Mouse (Mus musculus) embryonic fibroblast, embryonic 13.5 days (primary cell): Measurements from ENCODE around the gene Psmd12. TPM values are rescaled to one million over a fixed set of nuclear protein-coding genes. Genes with fewer than 3 reads are reported as not detected.

ENCODE experiments used
- H3K27ac ChIP-seq: 2 replicates; pipeline ENCODE4 v1.5.1; 2012; ENCODE audit warnings: low read length, control low read depth, inconsistent platforms; ENCODE audit not compliant: insufficient read depth
- H3K4me1 ChIP-seq: 2 replicates; pipeline ENCODE4 v1.6.1; 2011; ENCODE audit warnings: low read length; ENCODE audit not compliant: control insufficient read depth, insufficient read depth
- H3K4me3 ChIP-seq: 2 replicates; pipeline ENCODE4 v1.5.1; 2011; ENCODE audit warnings: mild to moderate bottlenecking, control low read depth, low read length; ENCODE audit not compliant: insufficient read depth
- CTCF ChIP-seq: IDR thresholded peaks from 2 replicates; pipeline ENCODE4 v1.5.1; 2011; ENCODE audit warnings: mild to moderate bottlenecking, control low read depth, low read length, moderate library complexity, borderline replicate concordance; ENCODE audit not compliant: insufficient read depth
- POLR2A ChIP-seq: IDR thresholded peaks from 2 replicates; pipeline ENCODE4 v1.6.1; 2011; ENCODE audit warnings: low read depth, mild to moderate bottlenecking, control low read depth, low read length, moderate library complexity
- polyA plus RNA-seq: library from polyadenylated mRNA; stranded (reverse); fragments of >200 nt; gene quantifications from 2 replicates; pipeline ENCODE4 v1.2.4, GENCODE M21; 2011; ENCODE audit warnings: low read depth; ENCODE audit not compliant: missing spikeins, insufficient read length

Psmd12 gene
- polyA plus RNA-seq, 1 experiment = 95.9 TPM

DNA sequence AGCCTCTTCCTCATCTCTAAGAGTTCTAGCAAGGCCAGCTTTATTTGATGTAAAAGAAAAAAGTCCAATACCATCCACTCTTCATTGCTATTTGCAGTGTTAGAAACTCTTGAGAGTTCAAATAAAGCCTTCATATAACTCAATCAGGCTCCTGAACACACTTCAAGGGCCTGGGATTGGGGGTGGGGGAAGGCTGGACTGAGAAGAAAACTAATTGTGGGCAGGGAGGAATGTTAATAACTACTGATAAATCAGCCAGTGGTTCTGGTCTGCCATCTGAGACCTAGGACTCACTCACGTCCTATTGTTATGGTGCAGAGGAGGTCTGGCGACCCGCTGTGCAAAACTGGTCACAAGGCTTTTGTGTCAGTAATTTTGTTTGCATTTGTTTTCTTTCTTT is 48.3 kb downstream of the Psmd12 start:
- Histone ChIP-seq H3K27ac (no peak overlapping the region), H3K4me1 (no peaks in the 10 kb centered on the region), H3K4me3 (no peak overlapping the region)
- no peak for TF ChIP-seq CTCF
- TF ChIP-seq POLR2A = no peak

DNA sequence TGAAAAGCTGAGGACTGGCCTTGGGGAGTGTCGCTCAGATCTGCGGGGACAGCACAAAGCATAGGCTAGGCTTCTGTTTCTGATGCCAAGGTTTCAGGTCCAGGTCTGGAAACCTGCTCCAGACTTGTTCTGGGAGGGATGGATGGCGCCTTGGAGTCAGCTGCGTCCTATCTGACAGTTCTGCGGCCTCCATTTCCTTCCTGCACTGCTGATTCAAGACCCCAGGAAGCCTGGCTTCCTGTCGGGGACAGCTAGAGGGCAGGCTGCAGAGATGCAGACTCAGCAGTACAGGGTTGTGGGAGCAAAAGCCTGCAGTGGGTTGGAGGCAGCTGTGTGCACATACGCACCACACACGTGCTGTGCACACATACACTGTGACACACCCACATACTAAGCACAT is 50.0 kb downstream of the Psmd12 start:
- no peak overlapping the region for H3K4me3 ChIP-seq
- no peak overlapping the region for H3K27ac ChIP-seq

GRCm38 (mm10) chr11:107531445-107531844 is 52.2 kb downstream of the Psmd12 start:
- no peak overlapping the region for H3K4me3 ChIP-seq
- no peak for TF ChIP-seq CTCF
- no peak for TF ChIP-seq POLR2A
- no peaks in the 10 kb centered on the region for H3K4me1 ChIP-seq
- H3K27ac ChIP-seq = no peak overlapping the region

More for the DNA sequence above, 50.0 kb downstream of the Psmd12 start:
- H3K4me1 ChIP-seq = no peaks in the 10 kb centered on the region
- TF ChIP-seq CTCF (no peak), POLR2A (no peak)

DNA sequence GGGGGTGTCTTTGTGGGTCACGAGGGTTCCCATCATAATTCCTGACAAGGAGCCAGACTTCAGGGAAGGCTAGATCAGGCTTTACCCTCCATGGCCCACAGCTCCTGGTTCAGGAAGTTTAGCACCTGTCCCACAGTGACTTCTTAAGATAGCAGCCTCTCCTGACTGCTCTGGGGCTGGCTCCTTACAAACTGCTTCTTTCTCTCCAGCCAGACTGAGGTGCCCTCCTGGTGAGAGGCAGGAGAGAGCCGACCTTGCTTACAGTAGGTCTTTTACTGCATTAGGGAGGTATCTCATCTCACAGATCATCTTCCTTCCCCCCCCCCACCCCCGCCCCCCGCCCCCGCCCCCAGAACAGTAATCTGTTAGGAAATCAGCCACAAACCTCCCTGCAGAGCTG is 53.0 kb downstream of the Psmd12 start:
- no peak overlapping the region for H3K27ac ChIP-seq
- no peaks in the 10 kb centered on the region for H3K4me1 ChIP-seq
- TF ChIP-seq CTCF = no peak
- no peak overlapping the region for H3K4me3 ChIP-seq

DNA sequence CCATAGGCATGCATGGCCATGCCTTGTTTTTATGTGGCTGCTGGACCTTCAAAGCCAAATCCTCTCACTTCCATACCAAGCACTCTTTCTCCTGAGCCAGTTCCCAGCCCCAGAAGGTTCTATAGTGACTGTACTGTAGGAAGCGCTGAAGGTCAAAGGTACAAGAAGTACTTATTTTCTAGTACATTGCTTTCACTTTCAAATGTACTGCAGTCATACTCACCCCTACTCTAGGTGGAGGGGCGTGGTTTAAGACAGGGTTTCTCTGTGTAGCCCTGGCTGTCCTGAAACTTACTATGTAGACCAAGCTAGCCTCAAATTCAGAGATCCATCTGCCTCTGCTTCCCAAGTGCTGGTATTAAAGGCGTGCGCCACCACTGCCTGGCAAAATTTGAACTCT is 59.7 kb downstream of the Psmd12 start:
- H3K27ac ChIP-seq = no peak overlapping the region
- H3K4me3 ChIP-seq = no peak overlapping the region
- TF ChIP-seq POLR2A (no peak), CTCF (no peak)
- no peaks in the 10 kb centered on the region for H3K4me1 ChIP-seq

DNA sequence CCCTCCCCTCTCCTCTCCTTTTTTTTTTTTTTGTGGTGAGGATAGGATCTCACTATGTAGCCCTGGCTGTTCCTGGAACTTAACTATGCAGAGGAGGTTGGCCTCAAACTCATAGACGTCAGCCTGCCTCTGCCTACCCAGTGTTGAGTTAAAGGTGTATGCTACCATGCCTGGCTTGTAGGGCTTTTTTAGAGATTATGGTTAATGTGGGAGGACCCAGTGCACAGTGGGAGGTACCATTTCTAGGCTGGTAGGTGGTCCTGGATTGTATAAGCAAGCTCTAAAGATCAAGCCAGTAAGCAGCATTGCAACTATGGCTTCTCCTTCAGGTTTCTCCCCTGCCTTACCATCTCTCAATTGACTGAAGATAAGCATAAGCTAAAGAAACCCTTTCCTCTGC is 61.1 kb downstream of the Psmd12 start:
- no peaks in the 10 kb centered on the region for H3K4me1 ChIP-seq
- no peak for TF ChIP-seq POLR2A
- TF ChIP-seq CTCF = no peak

DNA sequence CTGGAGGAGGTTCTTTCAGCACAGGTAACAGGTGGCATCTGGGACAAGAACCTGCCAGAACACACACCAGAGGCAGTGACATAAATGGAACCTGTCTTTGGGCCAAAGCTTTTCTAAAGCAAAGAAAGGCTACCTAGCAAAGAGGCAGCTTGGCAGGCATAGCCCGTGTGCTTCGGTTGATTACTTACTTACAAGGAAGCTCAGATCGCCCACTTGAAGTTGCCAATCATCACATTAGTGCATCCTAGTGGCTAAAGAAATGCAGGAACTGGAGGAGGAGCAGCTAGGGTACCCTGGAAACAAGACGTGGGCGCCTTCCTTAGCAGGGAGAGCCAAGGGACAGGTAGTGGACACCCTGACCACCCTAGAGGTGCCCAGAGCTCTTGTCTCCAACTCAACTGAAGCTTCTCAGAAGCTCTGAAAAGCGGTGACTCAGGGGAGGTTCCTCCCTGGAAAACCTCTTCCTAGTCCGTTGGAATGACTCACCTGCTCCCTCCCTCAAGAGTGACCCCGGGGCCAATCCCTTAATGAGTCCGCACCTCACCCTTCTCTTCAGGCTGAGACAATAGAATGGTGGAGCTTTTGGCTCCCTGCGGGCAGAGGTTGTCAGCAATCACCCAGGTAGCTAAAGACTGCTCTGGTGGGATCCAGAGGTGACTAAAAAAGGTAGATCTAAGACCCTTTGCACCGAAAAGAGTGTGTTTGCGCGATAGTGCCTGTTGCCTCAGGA is 66.6 kb downstream of the Psmd12 start:
- Histone ChIP-seq H3K27ac (no peak overlapping the region), H3K4me3 (no peak overlapping the region), H3K4me1 (no peaks in the 10 kb centered on the region; the same call in 1 of the 2 replicates)
- TF ChIP-seq POLR2A = no peak
- TF ChIP-seq CTCF = no peak

More for the DNA sequence above, 61.1 kb downstream of the Psmd12 start:
- Histone ChIP-seq H3K27ac (no peak overlapping the region), H3K4me3 (no peak overlapping the region)

- Histone ChIP-seq H3K4me3 (peak overlapping the region; percentile 83), H3K27ac (no peak overlapping the region), H3K4me1 (no peaks in the 10 kb centered on the region; the same call in 1 of the 2 replicates)
- TF ChIP-seq CTCF = no peak
- 0 out of 2 replicates have a peak, but pooled peaks have one; percentile 20 for TF ChIP-seq POLR2A
Observed at GRCm38 (mm10) chr11:107546667-107547301, 67.5 kb downstream of the Psmd12 start.

GRCm38 (mm10) chr11:107547351-107548203 is 68.3 kb downstream of the Psmd12 start, which contains the start of gene Helz:
Gene Helz, plus strand, starts transcription at chr11:107547930.
- 0 out of 2 replicates have a peak within 1 kb of the TSS, but pooled peaks have one; percentile 41 for H3K27ac ChIP-seq
- H3K4me1 ChIP-seq = no peaks in the 10 kb centered on the region; the same call in 1 of the 2 replicates
- H3K4me3 ChIP-seq = peak within 1 kb of the TSS; percentile 100
- TF ChIP-seq POLR2A (peak; percentile 71), CTCF (no peak)
